Mouse (Mus musculus): ENCODE results near the gene Senp3.

GRCm38 (mm10) chr11:69706775-69707479, 25.0 kb upstream of the Senp3 start:
- no peak for TF ChIP-seq MYC (IDR thresholded peaks at IDR 0.05; ENCODE audit: low read depth, low read length)
- no peak for TF ChIP-seq CTCF (conservative IDR thresholded peaks at IDR 0.05 in 1 of 2, IDR thresholded peaks at IDR 0.05 in 1 of 2; ENCODE audit: low read depth in 2 of 2, low read length in 2 of 2)
- TF ChIP-seq POLR2A (IDR thresholded peaks at IDR 0.05; ENCODE audit: low read depth, low read length): no peak
- no peak for TF ChIP-seq ZMIZ1 (IDR thresholded peaks at IDR 0.05; ENCODE audit: low read depth, low read length)
- TF ChIP-seq GABPA (IDR thresholded peaks at IDR 0.05; ENCODE audit: insufficient replicate concordance, low read depth, low read length): no peak
- TF ChIP-seq EP300 (IDR thresholded peaks at IDR 0.05; ENCODE audit: low read length): no peak
- TF ChIP-seq POLR2AphosphoS2 (IDR thresholded peaks at IDR 0.05; ENCODE audit: low read depth, low read length): no peak
- TF ChIP-seq E2F4 (IDR thresholded peaks at IDR 0.05; ENCODE audit: insufficient replicate concordance, low read depth, low read length): no peak
- TF ChIP-seq PAX5 (IDR thresholded peaks at IDR 0.05; ENCODE audit: low read length): no peak
- TF ChIP-seq HCFC1 (IDR thresholded peaks at IDR 0.05; ENCODE audit: low read depth, low read length): no peak
- TF ChIP-seq CHD2 (IDR thresholded peaks at IDR 0.05; ENCODE audit: low read length): no peak

All from CH12.LX (cell line).